Mouse (Mus musculus): ENCODE data around the gene Ntsr1.

The Ntsr1 gene

GRCm38 (mm10) chr2:180560245-180560644 lies 60.5 kb downstream of the Ntsr1 start:
- peak; percentile 16 for DNase-seq (ENCODE audit: extremely low read depth, low read depth)

GRCm38 (mm10) chr2:180562146-180562545 lies 62.4 kb downstream of the Ntsr1 start:
- no peak for DNase-seq (ENCODE audit: extremely low read depth, low read depth)

GRCm38 (mm10) chr2:180563296-180563695 lies 63.5 kb downstream of the Ntsr1 start:
- no peak for DNase-seq (ENCODE audit: extremely low read depth, low read depth)

GRCm38 (mm10) chr2:180563841-180564240 lies 64.1 kb downstream of the Ntsr1 start:
- DNase-seq (ENCODE audit: extremely low read depth, low read depth), result no peak

- peak; percentile 35 for DNase-seq (ENCODE audit: extremely low read depth, low read depth)
Observed at GRCm38 (mm10) chr2:180566240-180566913, 66.6 kb downstream of the Ntsr1 start.

- no peak for DNase-seq (ENCODE audit: extremely low read depth, low read depth)
Observed at GRCm38 (mm10) chr2:180569028-180569643, 69.4 kb downstream of the Ntsr1 start.

GRCm38 (mm10) chr2:180576482-180576881 lies 76.7 kb downstream of the Ntsr1 start:
- DNase-seq (ENCODE audit: extremely low read depth, low read depth), result no peak

- peak; percentile 28 for DNase-seq (ENCODE audit: extremely low read depth, low read depth)
Observed at GRCm38 (mm10) chr2:180578686-180579085, 78.9 kb downstream of the Ntsr1 start.

GRCm38 (mm10) chr2:180581002-180581401 lies 81.2 kb downstream of the Ntsr1 start, which contains the start of gene Mrgbp:
Mrgbp (plus strand) TSS chr2:180581304.
- no peak for DNase-seq (ENCODE audit: extremely low read depth, low read depth)

- DNase-seq (ENCODE audit: extremely low read depth, low read depth), result peak; percentile 80
Observed at GRCm38 (mm10) chr2:180582481-180583153, 82.8 kb downstream of the Ntsr1 start.

- no peak for DNase-seq (ENCODE audit: extremely low read depth, low read depth)
Observed at GRCm38 (mm10) chr2:180583154-180583507, 83.4 kb downstream of the Ntsr1 start.

- DNase-seq (ENCODE audit: extremely low read depth, low read depth), result peak; percentile 21
Observed at GRCm38 (mm10) chr2:180588736-180589122, 89.0 kb downstream of the Ntsr1 start.

GRCm38 (mm10) chr2:180589123-180589831 lies 89.5 kb downstream of the Ntsr1 start, which contains the start of gene Ogfr:
Ogfr (plus strand) TSS chr2:180589245.
- peak; percentile 44 for DNase-seq (ENCODE audit: extremely low read depth, low read depth)
